Mouse (Mus musculus): ENCODE results near the gene Tmc4. TPM values are rescaled to one million over a fixed set of nuclear protein-coding genes. Genes with fewer than 3 reads are reported as not detected.
A peak's percentile ranks its signal among the peaks of the same experiment; 100 is the strongest.

The Tmc4 gene
- polyA plus RNA-seq, 2 experiments from 2014 or later, result 4.1 to 9.2 TPM

DNA sequence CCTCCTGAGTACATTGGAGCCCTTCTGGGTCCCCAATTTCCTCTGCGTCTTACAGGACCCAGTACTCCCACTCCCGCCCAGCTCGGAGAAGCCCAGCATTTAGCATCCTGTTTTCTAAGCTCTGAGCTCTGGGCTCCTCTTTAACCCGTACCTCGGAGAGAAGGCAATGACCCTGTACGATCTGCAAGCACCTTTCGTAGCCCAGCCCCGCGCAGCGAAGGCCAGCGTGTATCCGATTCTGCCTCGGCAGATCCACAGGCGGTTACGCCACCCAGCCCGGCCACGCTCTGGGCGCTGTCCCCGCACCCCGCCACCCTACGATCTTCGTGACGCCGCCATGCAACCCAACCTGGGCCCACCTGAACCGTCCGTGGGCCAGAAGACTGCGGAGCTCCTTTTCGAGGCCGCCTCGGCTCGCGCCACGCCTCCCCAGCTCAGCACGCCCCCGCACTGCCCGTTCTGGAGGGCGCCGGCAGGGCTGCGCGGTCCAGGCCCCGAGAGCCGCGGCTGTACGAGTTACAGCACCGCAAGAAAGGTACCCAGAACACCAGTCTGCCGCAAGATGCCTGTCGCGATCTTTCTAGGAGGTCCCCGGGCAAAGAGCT is 15.1 kb upstream of the Tmc4 start, which contains the start of gene Tsen34:
Gene Tsen34 (plus strand): TSS at position 482 of the 605 bp plus-strand sequence.
- no peak for ATAC-seq

DNA sequence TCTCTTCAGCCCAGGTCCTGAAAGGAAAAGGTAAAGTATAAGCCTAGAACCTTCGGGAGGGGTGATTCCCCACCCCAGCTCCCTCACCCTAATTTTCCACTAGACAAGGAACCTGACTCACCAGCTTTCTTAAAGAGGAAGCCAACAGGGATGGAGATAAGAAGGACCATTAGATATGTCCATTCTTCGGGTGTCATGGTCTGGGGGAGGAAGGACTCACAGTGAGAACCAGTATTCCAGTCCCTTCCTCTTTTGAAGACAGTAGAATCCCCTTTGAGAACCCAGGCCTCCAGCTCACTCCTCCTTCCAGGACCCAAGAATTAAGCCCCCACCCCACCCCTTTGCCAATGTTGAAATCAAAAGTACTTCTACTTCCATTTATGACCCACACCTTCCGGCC is 14.6 kb upstream of the Tmc4 start:
- no peak for ATAC-seq

DNA sequence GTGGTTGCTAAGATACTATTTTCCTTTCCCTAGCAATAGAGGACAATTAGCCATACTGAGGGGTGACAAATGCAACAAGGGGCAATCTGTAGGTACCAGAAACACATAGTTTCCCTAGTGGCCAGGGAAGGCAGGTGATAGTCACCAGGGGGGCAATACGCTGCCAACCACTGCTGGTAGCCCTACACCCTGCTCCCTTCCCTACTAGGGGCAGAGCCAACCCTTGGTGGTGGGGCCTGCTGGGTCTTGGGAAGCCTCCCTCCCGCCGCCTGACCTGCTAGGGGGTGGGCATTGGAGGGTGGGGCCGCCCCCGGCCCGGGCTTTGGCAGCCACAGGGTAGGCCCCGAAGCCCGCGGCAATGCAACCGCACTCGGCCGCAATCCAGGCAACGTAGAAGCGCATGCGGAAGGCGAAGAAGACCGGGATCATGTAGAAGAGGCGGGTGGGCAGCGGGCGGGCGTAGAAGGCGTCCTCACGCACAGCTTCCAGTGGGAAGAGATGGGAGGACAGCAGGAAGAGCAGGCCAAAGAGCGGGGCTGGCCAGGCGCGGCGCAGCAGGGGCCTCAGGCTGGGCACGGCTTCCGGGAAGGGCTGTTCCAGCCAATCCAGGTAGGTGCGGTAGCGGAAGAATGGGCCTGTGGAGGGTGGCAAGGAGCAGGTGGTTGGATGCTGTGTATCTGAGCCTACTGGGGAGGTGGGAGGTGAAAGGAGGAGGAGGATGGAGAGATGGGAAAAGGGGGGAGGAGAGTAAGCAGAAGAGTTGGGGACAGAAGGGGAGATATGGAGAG is 8.2 kb upstream of the Tmc4 start:
- no peak for ATAC-seq

DNA sequence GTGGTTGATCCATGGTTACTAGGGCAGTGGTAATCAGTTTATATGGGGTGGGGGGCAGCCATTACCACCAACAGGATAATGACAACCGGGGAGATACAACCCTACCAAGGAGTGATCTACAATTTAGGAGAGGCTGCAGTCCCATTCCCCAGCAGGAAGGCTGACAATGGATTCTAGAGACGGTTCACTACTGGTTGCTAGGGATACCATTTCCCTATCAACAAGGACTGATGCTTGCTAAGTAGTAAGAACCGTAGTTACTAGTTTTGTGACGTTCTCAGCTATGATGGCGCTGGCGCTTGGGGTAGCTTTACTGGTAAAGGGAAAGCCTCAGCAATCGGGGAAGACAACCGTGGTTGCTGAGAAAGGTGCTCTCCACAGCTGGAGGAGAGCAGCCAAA is 7.3 kb upstream of the Tmc4 start:
- ATAC-seq, result no peak

DNA sequence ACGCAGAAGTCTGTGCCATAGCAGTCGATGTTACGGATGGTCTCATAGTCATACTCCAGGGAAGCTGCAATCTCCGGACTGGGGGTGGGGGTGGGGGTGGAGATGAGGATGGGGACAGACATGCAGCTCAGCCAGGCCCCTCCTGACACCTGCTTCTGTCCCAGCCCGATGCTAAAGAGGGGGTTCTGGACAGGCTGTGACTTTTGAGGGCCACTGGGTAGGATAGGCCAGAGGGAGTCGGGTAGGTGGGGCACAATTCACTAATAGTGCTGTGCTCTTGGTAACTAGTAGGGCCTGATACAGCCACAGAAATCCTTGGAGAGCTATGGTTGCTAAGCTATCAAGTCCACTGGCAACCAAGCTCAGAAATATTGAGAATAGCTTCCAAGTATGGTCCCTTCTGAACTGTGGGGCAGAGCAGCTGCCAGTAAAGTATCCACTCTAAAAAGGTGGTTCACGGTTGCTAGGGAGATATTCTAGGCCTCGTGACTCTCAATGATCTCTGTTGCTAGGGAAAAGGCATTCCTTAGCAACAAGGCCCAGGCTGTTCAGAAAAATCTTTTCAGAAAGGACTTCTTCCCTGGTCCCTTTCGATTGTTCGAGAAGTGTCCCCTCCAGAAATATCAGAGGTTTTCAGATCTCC is 6.7 kb upstream of the Tmc4 start:
- no peak for ATAC-seq

DNA sequence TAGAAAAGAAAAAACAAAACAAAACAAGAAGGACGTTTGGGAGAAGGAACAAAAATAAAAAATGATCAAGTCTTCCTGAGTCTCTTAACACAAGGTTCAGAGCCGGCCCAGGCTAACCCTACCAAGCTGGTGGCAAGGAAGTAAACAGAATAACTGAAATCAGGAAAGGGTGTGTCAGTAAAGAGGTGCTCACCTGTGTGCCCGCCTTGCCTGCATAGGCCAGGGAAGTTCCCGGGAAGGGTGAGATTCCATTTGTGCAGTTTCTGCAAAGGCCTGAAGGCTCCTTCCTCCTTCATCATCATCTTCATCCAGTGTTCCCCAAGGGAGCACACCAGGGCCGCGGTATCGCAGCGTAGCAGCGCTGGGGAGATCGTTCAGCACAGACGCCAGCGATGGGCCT is 982 bp downstream of the Tmc4 start:
- ATAC-seq, result no peak

DNA sequence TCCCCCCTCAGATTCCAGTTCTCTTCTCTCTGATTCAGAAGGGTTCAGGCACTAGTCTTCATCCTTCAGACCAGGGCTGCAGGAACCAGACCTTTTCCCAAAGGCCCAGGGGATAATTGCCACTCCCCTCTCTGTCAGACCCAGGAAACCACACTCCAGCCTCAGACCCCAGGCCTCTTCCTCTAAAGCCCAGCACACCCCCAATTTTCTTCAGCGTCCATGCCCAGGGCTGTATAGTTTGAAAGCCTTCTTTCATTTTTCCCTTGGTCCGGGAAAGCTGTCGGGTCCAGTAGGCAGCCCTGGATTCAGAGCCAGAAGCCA is 2.2 kb downstream of the Tmc4 start:
- ATAC-seq, result no peak

DNA sequence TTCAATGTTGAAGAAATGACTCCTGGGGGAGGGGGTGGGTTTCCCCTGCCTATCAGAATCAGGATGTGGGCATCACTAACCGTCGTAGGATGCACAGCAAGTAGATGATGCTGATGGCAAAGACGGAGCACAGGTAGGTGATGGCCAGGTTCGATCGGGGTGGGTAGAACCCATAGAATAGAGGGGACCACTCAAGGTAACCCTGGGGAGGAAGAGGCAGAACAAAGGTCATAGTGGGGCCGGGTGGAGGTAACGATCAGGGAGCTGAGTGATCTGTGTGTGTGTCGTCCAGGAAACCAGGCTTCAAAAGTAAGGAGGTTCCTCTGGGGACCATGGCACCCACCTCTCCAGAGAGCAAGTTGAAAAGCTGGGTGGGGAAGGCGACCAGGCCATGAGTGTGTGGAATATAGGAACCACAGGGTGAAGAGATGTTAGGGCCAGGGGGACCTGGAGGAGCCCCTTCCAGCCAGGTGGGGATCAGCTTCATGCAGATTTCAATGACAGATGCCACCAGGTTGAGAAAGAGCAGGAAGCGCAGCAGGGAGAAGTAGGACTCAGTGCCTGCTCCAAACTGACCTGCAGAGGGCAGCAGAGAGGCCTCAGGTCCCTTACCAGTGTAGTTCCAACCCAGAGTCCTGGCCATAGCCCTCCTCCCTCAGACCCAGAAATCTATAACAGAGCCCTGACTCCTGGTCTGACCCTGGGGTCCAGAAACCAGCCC is 2.7 kb downstream of the Tmc4 start:
- ATAC-seq, result peak; percentile 92

DNA sequence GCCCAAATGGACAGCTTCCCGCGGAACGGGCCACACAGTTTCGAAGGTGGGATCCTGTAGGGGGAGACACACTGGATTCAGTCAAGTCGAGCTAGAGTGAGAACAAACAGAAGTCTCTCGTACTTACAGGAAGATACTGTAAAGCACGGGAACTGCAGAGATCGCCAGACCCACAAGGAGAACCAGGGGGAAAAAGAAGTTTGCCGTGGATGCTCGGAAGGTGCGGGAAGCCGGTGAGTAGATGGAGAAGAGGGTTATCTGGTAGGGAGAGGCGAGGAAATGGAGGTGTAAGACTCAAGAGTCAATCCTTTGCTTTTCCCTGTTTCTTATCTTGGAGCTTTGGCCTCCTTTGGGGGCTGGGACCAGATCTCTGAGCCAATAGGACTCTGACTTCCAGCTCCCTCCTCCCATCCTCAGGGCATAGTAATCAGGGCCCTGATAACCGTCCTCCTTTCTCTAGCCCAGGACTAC is 10.4 kb downstream of the Tmc4 start:
- no peak for ATAC-seq

DNA sequence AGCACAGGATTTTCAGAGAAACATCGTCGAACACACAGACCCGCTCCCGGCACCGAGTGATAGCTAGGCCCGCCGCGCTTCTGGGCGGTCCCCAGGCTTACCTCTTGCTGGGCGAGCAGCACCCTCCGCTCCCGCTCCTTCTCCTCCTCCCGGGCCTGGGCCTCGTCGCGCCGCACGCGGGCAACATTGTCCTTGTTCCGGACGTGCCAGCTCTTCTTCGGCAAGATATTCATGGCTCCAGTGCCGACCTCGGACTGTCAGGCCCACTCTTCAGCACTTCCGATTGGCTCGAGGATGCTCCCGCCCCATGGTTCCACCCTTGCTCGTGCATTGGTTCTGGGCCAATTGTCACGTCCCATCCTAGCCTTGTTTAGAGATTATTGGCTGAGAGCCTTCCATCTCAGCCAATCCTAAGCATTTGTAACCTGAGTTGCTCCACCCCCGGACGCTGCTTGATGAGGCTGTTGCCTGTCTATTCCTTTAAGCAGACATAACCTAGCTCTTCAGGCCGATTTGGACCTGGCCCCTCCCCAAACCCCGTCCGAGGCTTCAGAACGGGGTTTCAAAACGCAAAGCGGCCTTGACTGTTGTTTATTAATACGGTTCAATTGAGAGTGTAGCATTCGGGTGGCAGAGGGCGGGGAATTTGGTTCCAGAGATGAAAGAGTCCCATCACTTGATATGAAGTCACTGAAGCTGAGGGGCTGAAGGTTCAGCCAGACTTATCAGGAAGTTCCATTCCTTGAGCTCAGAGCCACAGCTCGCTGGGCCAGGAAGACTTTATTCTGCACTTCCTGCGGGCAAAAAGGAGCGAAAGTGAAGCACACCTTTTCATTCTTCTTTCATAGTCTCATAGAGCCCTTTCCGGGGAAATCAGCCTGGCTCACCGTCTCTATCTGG is 11.9 kb downstream of the Tmc4 start, which contains the start of gene Leng1:
Gene Leng1 (minus strand): TSS at position 626 of the 900 bp plus-strand sequence.
- peak; percentile 98 for ATAC-seq

DNA sequence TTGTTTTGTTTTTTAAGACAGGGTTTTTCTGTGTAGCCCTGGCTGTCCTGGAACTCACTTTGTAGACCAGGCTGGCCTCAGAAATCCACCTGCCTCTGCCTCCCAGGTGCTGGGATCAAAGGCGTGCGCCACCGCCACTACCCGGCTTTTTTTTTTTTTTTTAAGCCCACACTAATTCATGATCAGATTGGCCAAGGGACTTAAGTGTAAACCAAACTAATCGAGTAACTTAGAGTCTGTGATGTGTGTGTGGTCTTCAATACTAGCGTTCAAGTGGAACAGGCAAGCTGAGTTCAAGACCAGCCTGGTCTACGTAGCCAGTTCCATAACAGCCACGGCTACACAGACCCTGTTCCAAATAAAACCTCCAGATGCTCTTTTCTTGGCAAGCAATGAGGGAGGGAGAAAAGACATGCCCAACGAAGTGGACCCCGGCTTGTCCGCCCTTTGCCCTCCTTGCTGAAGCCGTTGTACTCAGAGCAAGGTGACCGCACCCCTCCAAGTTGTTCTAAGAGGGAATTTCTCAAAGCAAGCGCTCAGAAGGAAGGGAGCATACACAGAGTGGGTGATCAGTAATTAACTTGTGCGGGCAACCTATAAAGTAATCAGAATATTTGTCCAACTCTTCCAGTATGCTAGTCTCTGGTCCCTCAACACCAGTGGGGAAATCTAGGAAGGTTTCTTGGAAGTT is 12.7 kb downstream of the Tmc4 start:
- no peak for ATAC-seq

DNA sequence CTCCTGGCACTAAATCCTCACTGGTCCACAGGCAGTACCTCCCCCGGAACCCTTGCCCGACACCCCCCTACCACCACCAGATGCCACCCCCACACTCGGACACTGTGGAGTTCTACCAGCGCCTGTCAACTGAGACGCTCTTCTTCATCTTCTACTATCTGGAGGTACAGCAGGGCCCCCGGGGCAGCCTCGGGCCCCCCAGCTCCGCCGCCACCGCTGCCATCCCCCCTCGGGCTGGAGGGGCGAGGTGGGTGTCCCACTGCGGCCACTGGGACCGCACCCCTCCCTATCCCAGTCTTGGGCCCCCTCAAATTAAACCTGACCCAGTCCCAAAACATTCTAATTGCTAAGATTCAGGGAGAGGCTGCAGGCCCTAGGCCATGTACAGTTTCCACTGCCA is 18.8 kb downstream of the Tmc4 start:
- no peak for ATAC-seq

DNA sequence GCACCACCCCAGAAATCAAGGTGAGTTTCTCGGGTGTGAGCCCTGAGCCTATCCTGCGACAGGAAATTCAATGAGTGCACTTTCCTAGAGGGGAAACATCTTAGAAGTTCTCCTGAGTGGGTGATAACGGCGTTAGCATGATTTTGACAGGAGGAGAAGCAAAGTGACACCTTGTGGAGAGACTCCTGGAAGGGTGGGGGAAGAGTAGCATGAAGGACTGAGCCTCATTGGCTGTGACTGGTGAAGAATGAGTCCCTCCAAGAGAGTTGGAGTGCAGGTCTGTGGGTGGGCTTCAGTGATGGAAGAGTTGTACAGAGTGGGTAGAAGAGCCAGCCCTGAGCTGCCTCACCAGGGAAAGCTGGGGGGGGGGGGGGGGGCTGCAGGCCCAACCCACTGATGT is 20.4 kb downstream of the Tmc4 start:
- ATAC-seq, result no peak

DNA sequence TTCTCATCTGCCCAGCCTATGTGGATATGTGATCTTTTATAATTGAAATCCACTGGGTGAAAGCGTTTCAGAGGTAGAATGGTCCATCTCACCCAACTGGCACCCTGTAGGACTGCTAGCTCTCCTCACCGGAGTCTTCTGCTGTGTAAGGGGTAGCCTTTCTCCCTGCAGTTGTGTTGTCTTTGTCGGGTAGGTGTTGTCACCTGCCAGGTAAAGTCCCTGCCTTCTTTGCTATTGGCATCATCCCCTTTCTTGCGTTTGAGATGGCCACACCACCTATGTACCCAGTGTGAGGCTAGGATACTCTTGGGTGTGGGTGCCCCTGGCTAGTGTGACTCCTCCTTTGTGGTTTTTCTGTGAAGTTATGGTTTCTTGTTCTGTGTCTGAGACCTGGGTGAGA is 30.7 kb downstream of the Tmc4 start:
- no peak for ATAC-seq

DNA sequence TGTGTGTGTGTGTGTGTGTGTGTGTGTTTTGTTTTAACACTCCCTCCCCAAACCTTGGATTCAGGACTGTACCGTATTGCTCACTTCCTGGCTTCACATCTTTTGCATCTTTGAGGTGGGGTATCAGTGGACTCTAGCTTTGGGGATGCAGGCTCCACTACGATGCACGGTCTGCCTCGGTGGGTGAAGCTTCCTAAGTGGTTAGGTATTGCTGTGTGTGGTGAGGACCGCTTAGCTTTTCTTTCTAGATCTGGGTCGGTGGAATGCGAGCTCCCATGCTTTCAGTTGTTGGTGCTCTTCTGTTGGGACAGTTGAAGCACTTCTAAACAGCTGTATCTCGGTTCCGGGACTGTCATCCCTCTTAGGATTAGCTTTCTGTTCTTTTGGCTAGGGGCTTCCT is 31.2 kb downstream of the Tmc4 start:
- ATAC-seq, result no peak

DNA sequence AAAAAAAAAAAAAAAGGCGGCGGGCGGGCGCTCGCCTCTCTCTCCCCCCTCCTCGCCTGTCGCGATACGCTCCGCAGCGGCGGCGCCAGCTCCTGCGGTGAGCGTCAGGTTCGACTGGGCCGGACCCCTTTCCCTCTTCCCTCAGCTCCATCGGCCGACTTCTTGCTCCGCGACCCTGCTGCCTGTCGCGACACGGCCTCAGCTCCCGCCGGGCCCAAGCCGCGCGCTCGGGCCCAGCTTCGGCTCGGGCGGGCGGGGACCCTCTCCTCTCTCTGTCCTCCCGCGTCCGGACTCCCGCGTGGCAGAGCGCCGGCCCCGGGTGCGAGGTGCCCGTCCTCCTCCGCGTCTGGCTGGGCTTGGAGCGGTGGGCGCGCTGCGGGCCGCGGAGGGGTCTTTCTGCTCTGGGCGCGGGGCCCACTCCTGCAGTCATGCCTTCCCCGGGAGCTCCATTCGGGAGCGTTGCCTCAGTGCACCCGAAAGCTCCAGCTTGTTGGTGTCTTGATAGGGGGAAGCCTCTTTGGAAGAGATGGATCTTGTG is 31.8 kb downstream of the Tmc4 start:
- no peak for ATAC-seq

DNA sequence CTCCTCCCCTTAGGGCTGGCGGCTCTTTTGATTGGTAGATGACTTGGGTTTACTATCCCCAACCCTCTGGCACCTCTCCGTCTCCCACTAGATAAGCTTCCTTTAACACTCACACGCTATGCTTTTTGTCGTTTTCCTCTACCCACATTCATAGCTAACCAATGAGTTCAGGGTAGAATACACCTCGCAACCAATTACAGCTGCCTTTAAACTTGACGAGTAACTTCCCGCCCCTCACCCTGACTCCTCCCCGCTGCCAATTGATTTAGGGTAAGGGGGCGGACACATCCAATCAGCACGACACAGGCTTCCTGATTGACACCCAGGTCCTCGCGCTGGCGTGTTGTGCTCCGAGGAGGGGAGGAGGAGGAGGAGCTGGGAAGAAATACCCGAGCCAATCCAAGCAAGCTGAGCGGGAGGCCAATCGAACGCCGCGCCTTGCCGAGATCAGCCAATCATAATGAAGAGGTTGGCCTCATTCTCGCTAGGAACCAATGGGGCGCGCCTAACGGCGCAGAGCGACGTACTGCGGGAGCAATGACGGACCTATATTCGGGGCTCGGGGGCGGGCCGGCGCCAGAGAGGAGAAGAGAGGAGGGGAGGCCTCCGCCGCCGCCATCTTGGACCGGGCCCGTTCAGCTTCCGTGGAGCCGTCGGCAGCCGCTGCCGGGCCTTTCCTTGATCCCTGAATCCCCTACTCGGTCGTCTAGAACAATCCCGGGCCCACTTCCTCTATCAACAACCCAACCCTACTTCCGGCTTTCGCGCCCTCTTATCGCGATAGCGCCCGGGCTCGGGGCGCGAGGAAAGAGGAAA is 32.5 kb downstream of the Tmc4 start, which contains the start of gene Cnot3:
Gene Cnot3 (plus strand): TSS at position 597 of the 816 bp plus-strand sequence.
- ATAC-seq, result peak; percentile 83

DNA sequence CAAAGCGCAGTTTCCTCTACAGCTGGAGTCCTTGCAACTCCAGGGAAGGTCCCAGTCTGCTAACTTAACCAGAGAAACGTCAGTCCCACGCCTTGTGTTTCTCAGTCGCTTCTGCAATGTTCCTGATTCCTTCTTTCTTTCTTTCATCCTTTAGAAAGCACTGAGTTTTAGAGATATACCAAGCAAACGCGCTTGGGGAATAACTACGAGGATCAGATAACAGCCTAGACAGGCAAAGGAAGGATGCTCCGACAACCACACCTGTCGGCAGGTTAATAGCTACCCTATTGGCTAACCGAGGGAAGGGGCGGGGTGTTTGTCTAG is 33.0 kb downstream of the Tmc4 start:
- ATAC-seq, result no peak

DNA sequence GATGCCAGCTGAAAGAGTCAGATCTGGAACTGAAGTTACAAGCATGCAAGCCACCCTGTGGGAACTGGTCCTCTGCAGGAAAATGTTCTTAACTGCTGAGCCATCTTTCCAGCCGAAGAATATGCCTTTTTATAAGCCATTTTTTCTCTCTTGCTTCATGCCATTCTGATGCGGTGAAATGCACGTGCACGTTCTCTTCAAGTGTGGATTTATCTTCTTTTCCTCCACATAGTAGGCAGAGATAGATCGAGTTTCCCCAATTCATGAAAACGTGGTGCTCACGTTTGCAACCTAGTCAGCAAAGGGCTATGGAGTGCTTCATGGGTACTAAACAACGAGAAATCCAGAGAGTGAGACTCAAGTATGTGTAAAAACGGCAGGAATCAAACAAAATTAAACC is 33.5 kb downstream of the Tmc4 start:
- ATAC-seq, result no peak

DNA sequence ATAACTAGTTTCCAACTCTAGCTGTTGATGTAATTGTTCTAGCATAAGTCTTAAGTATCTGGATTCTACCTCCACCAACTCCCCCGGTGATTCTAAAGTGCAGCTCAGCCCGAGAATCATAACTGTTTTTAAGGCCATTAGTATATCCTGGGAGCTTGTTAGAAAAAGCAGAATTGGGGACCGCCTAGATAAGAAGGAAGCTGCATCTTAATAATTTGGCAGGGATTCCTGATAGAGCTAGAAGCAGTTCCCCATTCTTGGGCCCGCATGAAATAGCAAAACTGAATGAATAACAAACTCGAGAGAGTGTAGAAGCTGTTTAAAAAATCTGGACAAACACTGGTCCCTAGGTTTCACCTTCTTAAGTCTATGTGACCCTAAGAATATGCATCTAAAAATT is 33.9 kb downstream of the Tmc4 start:
- no peak for ATAC-seq

DNA sequence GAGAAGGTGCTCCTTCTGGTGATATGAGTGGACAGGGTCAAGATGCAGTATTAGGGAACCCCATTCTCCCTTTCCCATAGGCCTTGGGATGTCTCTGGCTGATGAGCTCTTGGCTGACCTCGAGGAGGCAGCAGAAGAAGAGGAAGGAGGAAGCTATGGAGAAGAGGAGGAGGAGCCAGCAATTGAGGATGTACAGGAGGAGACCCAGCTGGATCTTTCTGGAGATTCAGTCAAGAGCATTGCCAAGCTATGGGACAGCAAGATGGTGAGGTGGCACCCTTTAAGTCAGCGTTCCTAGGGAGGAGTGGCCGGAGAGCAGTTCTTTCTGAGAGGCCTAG is 46.9 kb downstream of the Tmc4 start:
- ATAC-seq, result no peak
